Mouse (Mus musculus) T-helper 1 cell (primary cell): ENCODE results near the gene Dab2ip.

ENCODE experiments used
- in situ Hi-C: fragments of 300-600 bp; cut with MboI, MseI; formaldehyde crosslinking; loops from one replicate; pipeline ENCODE4 v1.15.1; 2025; ENCODE audit warnings: high pct_unique_total_duplicates

Gene Dab2ip

GRCm38 (mm10) chr2:35557911-35558825 is at the start of gene Dab2ip:
Dab2ip (plus strand) TSS chr2:35558266.
- in situ Hi-C loops, result no loop called here

DNA sequence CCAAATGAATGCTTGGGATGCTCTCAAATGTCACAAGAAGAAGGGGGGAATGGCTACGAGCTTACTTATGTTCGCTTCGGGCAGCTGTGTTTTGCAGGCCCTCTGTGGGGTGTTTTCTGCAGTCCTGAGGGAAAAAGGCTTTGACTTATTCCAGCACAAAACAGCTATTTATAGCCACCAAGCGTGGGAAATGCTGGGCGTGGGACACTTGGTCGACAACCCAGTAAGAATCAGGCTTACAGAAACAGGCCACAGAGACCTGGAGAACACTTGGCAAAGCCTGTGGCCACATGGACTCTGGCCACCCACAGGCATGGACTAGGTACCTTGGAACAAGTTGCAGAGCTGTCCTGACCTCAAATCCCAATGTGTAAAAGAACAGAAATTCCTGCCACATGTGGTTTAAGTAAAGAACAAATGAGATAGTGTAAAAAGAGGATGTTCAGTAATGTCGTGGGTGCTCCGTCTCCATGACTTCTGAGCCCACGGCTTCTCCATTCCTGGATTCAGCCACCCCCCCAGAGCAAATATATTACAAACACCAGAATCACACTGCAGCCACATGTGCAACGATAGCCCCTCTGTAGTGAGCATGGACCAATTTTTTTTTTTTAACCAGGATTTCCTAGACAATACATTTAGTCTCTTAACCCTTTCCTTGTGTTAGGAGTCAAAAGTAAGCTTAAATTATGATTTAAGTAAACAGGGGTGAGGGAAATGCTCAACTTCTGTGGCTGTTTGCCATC is 49.3 kb upstream of the Dab2ip start:
- in situ Hi-C loops, result loop anchor here (5.0 kb wide), 1 partner anchor 216 kb away; no protein-coding TSS in a partner anchor

DNA sequence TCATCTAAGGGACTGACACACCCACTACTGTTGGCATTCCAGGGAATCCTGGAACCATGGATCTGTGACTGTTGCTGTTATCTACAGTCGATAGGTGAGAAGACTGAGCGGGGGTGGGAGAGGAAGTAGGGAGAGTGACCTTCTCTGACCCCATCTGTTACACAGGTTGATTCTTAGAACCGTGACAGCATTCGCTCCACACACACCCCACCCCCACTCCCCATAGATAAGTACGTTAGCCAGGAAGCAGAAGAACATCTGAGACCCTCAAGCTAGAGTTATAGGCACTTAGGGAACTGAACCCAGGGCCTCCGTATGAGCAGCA is 48.8 kb upstream of the Dab2ip start:
- in situ Hi-C loops, result loop anchor here (5.0 kb wide), 1 partner anchor 217 kb away; no protein-coding TSS in a partner anchor

DNA sequence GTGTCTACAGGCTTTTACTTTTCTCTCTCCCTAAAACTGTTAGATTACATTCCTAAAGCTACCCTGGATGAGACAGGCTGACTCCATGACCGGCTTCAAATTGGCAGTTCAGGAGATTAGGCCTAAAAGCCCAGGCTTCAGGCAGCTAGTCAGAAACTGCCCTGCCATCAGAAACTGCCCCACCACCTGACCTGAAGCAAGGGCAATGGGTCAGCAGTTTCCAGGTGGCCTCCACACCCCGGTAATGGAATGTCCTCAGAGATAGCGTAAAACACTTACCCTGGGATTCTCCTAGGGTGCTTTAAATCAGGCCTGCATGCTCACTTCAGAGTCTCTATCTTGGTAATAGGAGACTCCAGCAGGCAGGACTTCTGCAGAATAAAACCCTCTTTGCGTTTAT is 48.2 kb upstream of the Dab2ip start:
- in situ Hi-C loops, result loop anchor here (5.0 kb wide), 1 partner anchor 218 kb away; no protein-coding TSS in a partner anchor

GRCm38 (mm10) chr2:35510920-35511319 is 47.1 kb upstream of the Dab2ip start:
- in situ Hi-C loops, result no loop called here

DNA sequence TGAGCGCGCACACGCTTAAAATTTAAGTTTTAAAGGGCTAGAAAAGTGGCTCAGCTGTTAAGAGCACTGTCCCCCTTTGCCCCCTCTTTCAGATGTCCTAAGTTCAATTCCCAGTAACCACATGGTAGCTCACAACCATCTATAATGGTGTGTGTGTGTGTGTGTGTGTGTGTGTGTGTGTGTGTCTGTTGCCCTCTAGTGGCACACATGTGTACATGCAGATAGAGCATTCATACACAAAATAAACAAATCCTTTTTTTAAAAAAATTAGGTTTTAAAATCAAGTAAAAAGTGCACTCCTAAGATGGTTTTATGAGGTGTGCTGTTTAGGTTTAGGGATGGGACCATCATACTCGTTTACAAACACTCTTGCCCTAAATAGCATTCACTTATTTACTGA is 45.8 kb upstream of the Dab2ip start:
- in situ Hi-C loops, result no loop called here

DNA sequence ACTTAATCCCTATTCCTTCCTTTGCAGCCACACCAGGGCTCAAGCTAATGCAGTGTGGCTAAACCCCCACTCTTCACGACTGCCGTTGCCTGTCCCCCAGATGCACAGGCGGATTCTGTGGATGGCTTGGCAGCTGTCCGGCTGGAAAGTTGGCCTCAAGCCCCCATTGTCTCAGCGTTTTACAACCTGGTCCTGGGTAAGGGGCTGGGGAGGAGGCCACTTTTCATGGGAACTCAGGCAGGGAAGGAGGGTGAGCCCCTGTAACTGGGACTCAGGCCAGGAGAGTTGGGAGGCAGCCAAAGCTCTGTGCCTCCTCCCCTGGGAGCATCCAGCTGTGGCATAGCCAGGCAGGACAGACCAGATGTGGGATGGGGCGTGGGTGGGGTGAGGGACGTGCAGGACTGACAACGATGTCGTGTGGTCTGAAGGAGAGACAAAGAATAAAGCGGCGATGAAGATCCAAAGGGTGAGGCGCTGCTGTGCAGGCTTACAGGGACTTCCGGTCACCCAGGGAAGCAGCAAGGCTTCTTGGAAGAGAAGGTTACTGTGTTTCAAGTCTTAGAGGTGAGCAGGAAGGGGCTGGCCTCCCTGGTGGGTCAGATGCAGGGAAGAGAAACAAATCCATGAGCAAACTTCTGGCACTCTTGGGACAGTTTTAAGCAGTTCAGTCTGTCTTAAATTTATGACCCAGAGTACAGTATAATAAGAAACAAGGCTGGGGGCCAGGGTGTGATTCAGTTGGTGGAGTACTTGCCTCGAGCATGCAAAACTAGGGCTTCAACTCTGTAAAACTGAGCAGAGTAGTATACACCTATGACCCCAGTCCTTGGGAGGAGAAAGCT is 43.8 kb upstream of the Dab2ip start:
- in situ Hi-C loops, result no loop called here

DNA sequence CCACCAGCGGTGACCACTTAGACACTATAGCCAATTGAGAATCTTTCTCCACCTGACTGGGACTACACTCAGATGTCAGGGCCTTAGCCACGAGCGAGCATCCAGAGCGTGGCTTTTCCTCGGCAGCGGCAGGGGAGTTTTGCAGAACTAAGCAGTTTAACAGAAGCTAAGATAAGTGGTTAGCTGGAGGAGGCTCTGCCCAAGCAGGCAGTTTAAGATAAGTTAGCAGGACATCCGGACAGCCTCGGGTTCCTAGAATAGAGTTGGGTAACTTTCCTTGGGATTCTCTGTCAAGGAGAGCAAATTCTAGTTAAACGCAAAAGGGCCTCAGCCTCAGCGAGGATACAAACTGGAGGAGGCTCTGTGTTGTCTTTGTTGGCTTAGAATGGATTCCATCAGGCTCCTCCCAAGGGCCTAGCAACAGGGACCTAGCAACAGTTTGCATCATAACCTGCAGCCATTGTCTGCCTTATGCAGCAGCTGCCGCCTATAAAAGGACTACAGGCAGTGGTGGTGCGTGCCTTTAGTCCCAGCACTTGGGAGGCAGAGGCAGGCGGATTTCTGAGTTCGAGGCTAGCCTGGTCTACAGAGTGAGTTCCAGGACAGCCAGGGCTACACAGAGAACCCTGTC is 31.3 kb upstream of the Dab2ip start:
- in situ Hi-C loops, result no loop called here

DNA sequence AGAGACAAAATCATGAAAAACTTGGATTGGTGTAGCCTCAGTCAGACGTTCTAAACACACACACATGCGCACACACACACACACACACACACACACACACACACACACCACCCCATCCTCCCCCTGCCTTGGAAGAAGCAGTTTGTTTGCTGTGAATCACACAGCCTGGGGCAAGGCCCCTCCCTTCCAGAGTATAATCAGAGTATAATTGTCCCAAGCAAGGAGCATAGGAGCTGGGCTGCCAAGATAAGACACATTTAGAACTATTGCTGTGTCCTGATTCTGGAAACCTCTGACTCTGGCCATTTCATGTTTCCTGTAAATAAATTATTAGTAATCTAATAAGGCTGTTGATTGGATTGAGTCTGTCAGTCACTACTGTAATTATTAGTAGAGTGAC is 29.0 kb upstream of the Dab2ip start:
- in situ Hi-C loops, result no loop called here

DNA sequence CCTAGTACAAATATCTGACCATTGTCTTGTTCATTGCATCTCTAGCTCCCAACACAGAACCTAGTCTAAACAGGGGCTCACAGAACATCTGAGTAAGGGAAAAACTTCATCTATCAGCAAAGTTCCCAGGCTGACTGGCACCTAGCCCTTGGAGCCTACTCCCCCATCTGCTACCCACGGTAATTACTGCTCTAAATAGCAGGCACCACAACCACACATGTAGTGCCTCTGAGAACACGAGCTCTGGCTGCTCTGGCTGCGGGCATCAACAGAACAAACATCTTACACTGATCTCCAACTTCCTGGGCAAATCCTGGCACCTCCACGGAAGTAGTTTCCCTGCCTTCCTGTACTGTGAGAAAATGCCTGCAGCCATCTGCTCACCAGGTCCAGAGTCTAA is 28.2 kb upstream of the Dab2ip start:
- in situ Hi-C loops, result no loop called here

DNA sequence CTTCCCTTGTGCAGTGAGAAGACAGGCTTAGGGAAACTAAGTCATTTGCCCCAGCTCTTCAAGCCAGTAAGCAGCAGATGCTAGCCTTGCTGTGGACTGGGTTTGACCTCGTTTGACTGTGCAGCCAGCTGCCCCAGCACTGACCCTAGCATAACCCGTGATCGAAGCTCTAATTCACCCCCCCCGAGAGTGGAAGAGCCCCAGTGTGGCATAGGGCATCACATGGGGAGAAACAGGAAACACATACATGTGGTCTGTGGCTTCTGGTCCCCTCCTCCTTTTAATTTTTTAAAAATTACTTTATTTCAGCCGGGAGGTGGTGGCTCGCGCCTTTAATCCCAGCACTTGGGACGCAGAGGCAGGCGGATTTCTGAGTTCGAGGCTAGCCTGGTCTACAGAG is 27.3 kb upstream of the Dab2ip start:
- in situ Hi-C loops, result no loop called here

DNA sequence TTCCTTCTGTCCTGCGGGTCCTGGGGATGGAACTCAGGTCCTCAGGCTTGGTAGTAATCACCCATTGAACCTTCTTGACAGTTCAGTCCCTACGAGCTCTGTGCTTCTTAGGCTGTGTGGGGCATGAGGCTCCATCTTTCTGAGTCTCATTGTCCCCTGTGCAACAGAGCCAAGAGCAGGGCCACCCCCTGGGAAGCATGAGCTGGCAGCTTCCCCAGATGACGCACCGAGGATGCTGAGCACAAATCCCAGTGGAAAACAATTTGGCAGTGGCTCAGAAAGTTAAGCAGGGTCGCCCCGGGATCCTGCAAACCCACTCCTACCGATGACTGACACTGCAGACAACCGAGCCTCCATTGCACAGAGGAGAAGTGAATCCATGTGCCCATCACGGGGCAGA is 24.4 kb upstream of the Dab2ip start:
- in situ Hi-C loops, result no loop called here

DNA sequence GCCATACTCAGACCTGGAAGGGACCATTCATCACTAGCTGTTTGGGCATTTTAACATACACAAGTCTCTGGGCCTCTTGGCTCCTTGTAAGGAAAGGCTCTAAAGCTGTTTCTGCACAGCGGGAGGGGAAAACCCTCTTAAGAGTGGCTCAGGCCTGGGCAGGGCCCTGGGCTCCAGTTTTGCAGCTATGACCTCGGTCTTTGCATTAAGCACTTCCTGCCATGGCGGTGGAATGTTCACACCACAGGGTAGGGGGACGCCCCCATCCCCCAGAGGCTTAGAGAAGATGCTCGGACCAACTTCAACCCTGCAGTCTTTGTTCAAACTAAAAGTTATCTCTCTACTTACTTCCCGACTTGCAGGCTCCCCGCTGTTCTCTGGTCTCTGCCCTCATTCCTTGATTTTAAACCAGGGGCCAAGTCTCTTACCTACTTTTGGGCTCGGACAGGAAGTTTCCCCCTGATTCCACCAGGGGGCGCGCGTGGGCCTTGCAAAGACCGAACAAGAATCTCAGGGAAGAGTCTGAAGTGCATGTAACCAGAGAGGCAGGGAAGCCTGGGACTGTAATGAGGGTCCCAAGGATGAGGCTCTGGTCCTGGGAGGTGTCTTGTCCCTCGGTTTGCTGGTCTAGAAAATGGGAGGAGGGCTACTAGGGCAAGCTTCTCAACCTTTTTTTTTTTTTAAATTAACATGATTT is 18.6 kb upstream of the Dab2ip start:
- in situ Hi-C loops, result no loop called here

DNA sequence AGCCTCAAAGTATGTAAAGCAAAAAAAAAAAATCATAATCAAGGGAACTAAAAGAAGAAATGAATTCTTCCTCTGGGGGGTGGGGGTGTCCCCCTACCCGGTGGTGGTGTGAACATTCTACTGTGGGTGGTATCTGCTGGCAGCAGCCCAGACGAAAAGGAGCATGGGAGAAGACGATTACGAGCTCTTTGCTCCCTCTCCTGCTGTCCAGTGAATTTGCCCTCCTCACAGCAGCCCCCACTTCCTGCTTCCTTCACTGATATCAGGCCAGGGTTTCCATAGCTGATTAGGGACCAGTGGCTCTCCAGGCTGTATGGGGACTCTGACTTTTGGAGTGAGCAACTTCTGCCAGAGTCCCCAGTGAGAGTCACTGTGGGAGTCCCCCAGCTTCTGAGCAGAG is 17.3 kb upstream of the Dab2ip start:
- in situ Hi-C loops, result no loop called here

GRCm38 (mm10) chr2:35544717-35545116 is 13.3 kb upstream of the Dab2ip start:
- in situ Hi-C loops, result no loop called here

DNA sequence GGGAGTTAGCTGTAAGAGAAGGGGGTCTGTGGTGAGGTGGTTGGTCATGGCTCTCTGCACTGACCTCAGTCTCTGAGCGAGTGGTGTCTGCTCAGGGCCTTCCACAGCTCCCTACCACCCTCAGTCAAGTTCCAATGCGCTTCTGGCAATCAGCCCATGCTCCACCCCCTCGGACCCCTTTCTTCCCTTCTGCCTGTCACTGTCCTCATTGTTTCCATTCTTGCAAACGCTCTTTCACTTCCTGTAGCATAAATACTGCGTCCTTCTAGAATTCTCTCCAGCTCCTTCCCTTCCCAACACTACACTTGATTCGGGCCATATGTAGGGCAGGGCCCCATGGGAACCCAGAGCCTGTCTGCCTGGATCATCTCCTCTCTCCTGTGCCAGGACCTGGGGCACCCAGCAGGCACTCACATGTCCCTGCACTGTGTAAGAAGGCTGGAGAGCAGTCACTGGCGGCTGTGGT is 12.9 kb upstream of the Dab2ip start:
- in situ Hi-C loops, result no loop called here

GRCm38 (mm10) chr2:35546462-35546861 is 11.6 kb upstream of the Dab2ip start:
- in situ Hi-C loops, result no loop called here

DNA sequence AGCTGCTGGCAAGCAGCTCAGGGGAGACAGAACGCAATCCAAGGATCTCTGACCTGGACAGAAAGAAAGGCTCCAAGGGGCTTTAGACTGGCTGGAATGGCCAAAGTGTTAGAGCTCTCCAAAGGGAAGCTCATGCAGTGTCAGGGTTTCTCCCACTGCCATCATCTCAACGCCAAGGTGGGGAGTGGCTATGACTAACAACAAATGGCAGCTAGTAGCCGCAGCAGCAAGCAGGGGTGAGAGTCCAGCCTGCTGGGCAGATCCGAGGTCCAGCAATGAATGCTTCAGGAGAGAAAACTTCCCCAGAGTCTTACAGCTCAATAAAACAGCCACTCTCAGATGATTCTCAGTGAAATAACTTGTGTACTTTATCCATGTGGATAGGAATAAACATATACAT is 8.9 kb upstream of the Dab2ip start:
- in situ Hi-C loops, result no loop called here

DNA sequence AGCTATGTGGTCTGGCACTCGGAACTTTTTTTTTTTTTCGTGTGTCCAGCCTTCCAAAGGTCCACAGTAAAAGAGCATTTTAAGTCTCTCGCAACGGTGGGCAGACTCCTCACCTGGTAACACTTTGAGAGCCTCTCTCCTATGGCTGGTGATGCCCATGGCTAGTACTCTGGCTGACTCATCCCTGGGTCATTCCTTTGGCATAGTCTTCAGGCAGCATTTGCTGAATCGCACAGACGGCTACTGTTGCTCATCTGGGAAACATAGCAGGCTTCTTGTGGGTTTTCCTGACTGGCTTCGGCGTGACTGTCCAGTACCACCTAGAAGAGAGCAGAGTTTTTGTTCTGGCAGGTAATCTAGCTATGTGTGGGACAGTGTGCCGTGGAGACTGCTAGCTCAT is 8.0 kb upstream of the Dab2ip start:
- in situ Hi-C loops, result loop anchor here (5.0 kb wide), 1 partner anchor 357 kb away; no protein-coding TSS in a partner anchor

DNA sequence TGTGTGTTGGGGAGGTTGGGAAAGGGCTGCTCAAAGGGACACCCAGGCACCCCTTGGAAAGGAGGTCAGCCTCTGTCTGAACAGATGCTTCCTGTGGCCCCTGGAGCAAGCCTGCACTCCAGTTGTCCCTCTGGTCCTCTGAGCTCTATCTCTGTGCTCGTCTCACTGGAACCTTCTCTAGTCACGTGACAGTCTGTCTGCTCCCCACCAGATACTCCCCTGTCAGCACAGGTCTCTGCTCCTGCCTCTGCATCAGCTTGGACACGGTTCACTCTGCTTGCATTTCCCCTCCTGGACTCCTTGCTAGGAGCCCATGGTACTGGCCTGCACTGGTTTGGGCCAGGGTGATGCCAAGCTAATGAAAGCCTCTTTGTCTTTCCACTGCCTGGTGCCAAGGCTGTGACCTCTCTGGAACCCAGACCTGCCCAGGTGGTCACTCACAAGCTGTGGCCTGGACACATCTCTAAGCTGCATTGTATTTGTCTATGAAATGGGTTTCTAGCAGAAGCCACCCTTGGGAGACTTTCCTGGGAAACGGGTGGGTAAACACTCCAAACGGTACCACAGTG is 1.1 kb upstream of the Dab2ip start:
- in situ Hi-C loops, result no loop called here
